20 mouse cellular contexts compared by ENCODE assay signal in the genomic region with DNA sequence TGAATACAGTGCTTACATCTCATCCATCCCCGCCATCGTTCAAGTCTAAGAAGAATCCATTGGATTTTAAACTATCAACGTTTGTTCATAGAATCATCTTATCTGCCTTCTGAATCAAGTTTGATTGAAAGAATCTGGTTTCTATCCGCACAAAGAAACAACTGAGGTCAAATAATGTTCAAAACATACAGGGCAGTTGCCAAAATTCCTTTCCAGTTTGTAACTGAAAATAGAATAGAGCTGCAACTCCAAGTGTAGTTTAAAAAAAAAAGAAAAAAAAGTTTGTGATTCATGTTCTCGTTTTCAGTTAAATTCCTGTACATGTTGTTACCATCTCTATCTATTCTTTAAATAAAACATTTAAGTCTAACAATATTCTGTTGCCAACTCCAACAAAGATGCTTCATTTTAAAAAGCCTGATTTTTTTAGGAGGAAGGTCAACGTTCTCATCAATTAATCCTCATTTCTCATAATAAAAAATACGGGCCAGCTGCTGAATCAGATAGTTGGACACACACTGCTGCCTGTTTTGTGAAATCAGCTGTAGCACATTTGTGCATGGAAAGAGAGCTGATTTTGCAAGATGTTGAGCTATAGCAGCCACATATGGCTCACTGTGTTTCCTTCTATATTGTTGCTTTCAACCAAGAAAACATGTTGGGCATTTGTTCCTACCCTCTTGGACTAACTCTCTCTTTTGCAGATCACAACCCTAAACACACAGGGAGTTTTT.
A peak's percentile ranks its signal among the peaks of the same experiment; 100 is the strongest.
DNase-seq lines count a peak whose midpoint lies in the region; ATAC-seq and TF ChIP-seq lines count a peak whose summit lies in the region.
"Had no signal": no experiment of that assay in that cellular context is flagged by ENCODE, and none has a peak within 500 bp of the region (broad histone marks: within the 10 kb centered on the region; RNA-seq: fewer than 3 reads in every experiment).

No protein-coding gene starts in this region.

- ATAC-seq in embryonic facial prominence, embryonic 14.5 days (ENCODE audit: low read depth) = no peak
- ATAC-seq in lung, embryonic 14.5 days (ENCODE audit: insufficient read depth) = peak; percentile 52; the same call in 1 of the 2 replicates
- ATAC-seq: liver, embryonic 12.5 days; midbrain, embryonic 13.5 days had no signal

- H3K4me2 ChIP-seq in embryonic facial prominence, embryonic 14.5 days (ENCODE audit: low read depth, low read length) = no peak overlapping the region
- no peak overlapping the region for H3K4me2 ChIP-seq in lung, embryonic 14.5 days
- H3K4me2 ChIP-seq: hindbrain, embryonic 12.5 days; liver, embryonic 12.5 days; midbrain, embryonic 13.5 days; neural tube, embryonic 15.5 days had no signal

- H3K36me3 ChIP-seq in embryonic facial prominence, embryonic 14.5 days (ENCODE audit: control insufficient read depth, insufficient read depth, low read length) = no peaks in the 10 kb centered on the region
- H3K36me3 ChIP-seq in embryonic facial prominence, embryonic 10.5 days (replicated peaks) = no peaks in the 10 kb centered on the region
- no peaks in the 10 kb centered on the region for H3K36me3 ChIP-seq in kidney, adult 2 months (ENCODE audit: control insufficient read depth, insufficient read depth, low read length)
- H3K36me3 ChIP-seq in lung, embryonic 14.5 days (ENCODE audit: insufficient read depth) = no peaks in the 10 kb centered on the region
- H3K36me3 ChIP-seq: hindbrain, embryonic 12.5 days; liver, embryonic 12.5 days; midbrain, embryonic 13.5 days; neural tube, embryonic 15.5 days had no signal

- no peaks in the 10 kb centered on the region for H3K4me1 ChIP-seq in embryonic facial prominence, embryonic 14.5 days (ENCODE audit: control insufficient read depth, insufficient read depth, low read length)
- no peaks in the 10 kb centered on the region for H3K4me1 ChIP-seq in embryonic facial prominence, embryonic 10.5 days
- H3K4me1 ChIP-seq in kidney, adult 2 months (ENCODE audit: control insufficient read depth, insufficient read depth, low read length) = no peaks in the 10 kb centered on the region
- no peaks in the 10 kb centered on the region for H3K4me1 ChIP-seq in lung, embryonic 14.5 days (ENCODE audit: insufficient read depth)
- H3K4me1 ChIP-seq: hindbrain, embryonic 12.5 days; liver, embryonic 12.5 days; midbrain, embryonic 13.5 days; neural tube, embryonic 15.5 days had no signal

- DNase-seq in embryonic facial prominence, embryonic 14.5 days (ENCODE audit: low spot score) = peak; percentile 79
- DNase-seq in embryonic facial prominence, embryonic 10.5 days (ENCODE audit: low spot score) = no peak
- DNase-seq in kidney, adult 2 months = peak; percentile 11
- DNase-seq in kidney, adult 8-10 months = no peak
- DNase-seq in lung, embryonic 14.5 days = peak; percentile 65
- DNase-seq in lung, postnatal 14 days = no peak
- DNase-seq in brain, embryonic 14.5 days (ENCODE audit: low read depth) = peak; percentile 43
- DNase-seq in urinary bladder, postnatal 10 days (ENCODE audit: low spot score) = no peak
- DNase-seq: adrenal gland, postnatal 10 days; cerebellum, adult 2 months; layer of hippocampus, postnatal 36 days; left cerebral cortex, postnatal 4 days; right cerebral cortex, postnatal 25 days; thymus, postnatal 36 days had no signal

- no peak overlapping the region for H3K4me3 ChIP-seq in embryonic facial prominence, embryonic 14.5 days (ENCODE audit: low read depth, low read length)
- H3K4me3 ChIP-seq in embryonic facial prominence, embryonic 10.5 days = no peak overlapping the region
- no peak overlapping the region for H3K4me3 ChIP-seq in kidney, adult 2 months (ENCODE audit: insufficient read depth, low read depth, low read length)
- no peak overlapping the region for H3K4me3 ChIP-seq in lung, embryonic 14.5 days (ENCODE audit: low read depth, low read length)
- H3K4me3 ChIP-seq: hindbrain, embryonic 12.5 days; liver, embryonic 12.5 days; midbrain, embryonic 13.5 days; myocyte; neural tube, embryonic 15.5 days had no signal

- no peak for TF ChIP-seq POLR2A in kidney, adult 2 months (IDR thresholded peaks at IDR 0.05; ENCODE audit: low read depth, low read length)
- no peak for TF ChIP-seq POLR2A in brain, embryonic 14.5 days (IDR thresholded peaks at IDR 0.05; ENCODE audit: borderline replicate concordance, extremely low read depth, insufficient read depth, insufficient read length, poor library complexity, severe bottlenecking)

- H3K9ac ChIP-seq in embryonic facial prominence, embryonic 14.5 days (ENCODE audit: low read depth, low read length) = no peak overlapping the region
- no peak overlapping the region for H3K9ac ChIP-seq in lung, embryonic 14.5 days
- H3K9ac ChIP-seq: hindbrain, embryonic 12.5 days; liver, embryonic 12.5 days; midbrain, embryonic 13.5 days; neural tube, embryonic 15.5 days had no signal

- no peak for TF ChIP-seq CTCF in kidney, adult 2 months (conservative IDR thresholded peaks at IDR 0.05; ENCODE audit: insufficient read depth, insufficient read length, low read depth, low read length)
- no peak for TF ChIP-seq CTCF in lung, embryonic 14.5 days (IDR thresholded peaks at IDR 0.05; ENCODE audit: low read depth)
- TF ChIP-seq CTCF in brain, embryonic 14.5 days (IDR thresholded peaks at IDR 0.05; ENCODE audit: borderline replicate concordance, extremely low read depth, insufficient read depth, insufficient read length) = no peak

- no peaks in the 10 kb centered on the region for H3K27me3 ChIP-seq in embryonic facial prominence, embryonic 14.5 days (replicated peaks; ENCODE audit: control insufficient read depth, insufficient read depth, low read length)
- H3K27me3 ChIP-seq in embryonic facial prominence, embryonic 10.5 days (replicated peaks; ENCODE audit: low read depth, poor library complexity, severe bottlenecking) = no peaks in the 10 kb centered on the region
- H3K27me3 ChIP-seq in kidney, adult 2 months (replicated peaks; ENCODE audit: control insufficient read depth, insufficient read depth, low read length) = no peaks in the 10 kb centered on the region
- H3K27me3 ChIP-seq in lung, embryonic 14.5 days (ENCODE audit: insufficient read depth, low read length) = no peaks in the 10 kb centered on the region
- H3K27me3 ChIP-seq: CH12.LX; hindbrain, embryonic 12.5 days; liver, embryonic 12.5 days; midbrain, embryonic 13.5 days; neural tube, embryonic 15.5 days had no signal

- H3K27ac ChIP-seq in embryonic facial prominence, embryonic 14.5 days (replicated peaks; ENCODE audit: low read depth, low read length) = no peak overlapping the region
- H3K27ac ChIP-seq in embryonic facial prominence, embryonic 10.5 days (replicated peaks) = no peak overlapping the region
- no peak overlapping the region for H3K27ac ChIP-seq in kidney, adult 2 months (ENCODE audit: insufficient read depth, low read depth, low read length)
- no peak overlapping the region for H3K27ac ChIP-seq in lung, embryonic 14.5 days (ENCODE audit: low read depth)
- H3K27ac ChIP-seq: hindbrain, embryonic 12.5 days; liver, embryonic 12.5 days; midbrain, embryonic 13.5 days; neural tube, embryonic 15.5 days had no signal

- H3K9me3 ChIP-seq in embryonic facial prominence, embryonic 14.5 days (ENCODE audit: control insufficient read depth, low read length) = no peaks in the 10 kb centered on the region
- H3K9me3 ChIP-seq in embryonic facial prominence, embryonic 10.5 days = no peaks in the 10 kb centered on the region
- H3K9me3 ChIP-seq in lung, embryonic 14.5 days (ENCODE audit: low read depth, low read length) = no peaks in the 10 kb centered on the region
- H3K9me3 ChIP-seq: hindbrain, embryonic 12.5 days; liver, embryonic 12.5 days; midbrain, embryonic 13.5 days; neural tube, embryonic 15.5 days had no signal

- 54% methylated on average over 7 of the region's 7 CpGs for WGBS in embryonic facial prominence, embryonic 14.5 days
- 85% methylated on average over 7 of the region's 7 CpGs for WGBS in embryonic facial prominence, embryonic 10.5 days
- WGBS in kidney, adult 2 months = 71% methylated on average over 7 of the region's 7 CpGs
- 44% methylated on average over 7 of the region's 7 CpGs for WGBS in lung, embryonic 14.5 days

Comparison
In these comparisons a context has a peak if more than half of its experiments do, and no peak if none do; other contexts are left out.
1. DNase-seq: peak in embryonic facial prominence, embryonic 14.5 days (single experiment), kidney, adult 2 months (single experiment), lung, embryonic 14.5 days (single experiment) and brain, embryonic 14.5 days (single experiment); none in embryonic facial prominence, embryonic 10.5 days (single experiment), kidney, adult 8-10 months (0 of 2), lung, postnatal 14 days (single experiment) and urinary bladder, postnatal 10 days (single experiment).